Mouse (Mus musculus) 3T3-L1 (cell line): Measurements from ENCODE around the gene B3gat1.
A peak's percentile ranks its signal among the peaks of the same experiment; 100 is the strongest.

Source experiments
- DNase-seq: peaks from one replicate; pipeline ENCODE4 v3.0.0-alpha.2; 2015; ENCODE audit warnings: low read depth, low spot score

Gene B3gat1

GRCm38 (mm10) chr9:26733206-26733891 is at the start of gene B3gat1:
Gene B3gat1 (plus strand): TSS chr9:26733728.
- DNase-seq = no peak

GRCm38 (mm10) chr9:26689171-26689570 is 44.4 kb upstream of the B3gat1 start:
- DNase-seq = no peak

GRCm38 (mm10) chr9:26689956-26690698 is 43.4 kb upstream of the B3gat1 start:
- DNase-seq = no peak

- DNase-seq = no peak
Observed at GRCm38 (mm10) chr9:26692641-26693040, 40.9 kb upstream of the B3gat1 start.

- no peak for DNase-seq
Observed at GRCm38 (mm10) chr9:26694656-26695055, 38.9 kb upstream of the B3gat1 start.

- DNase-seq = no peak
Observed at GRCm38 (mm10) chr9:26695178-26695577, 38.4 kb upstream of the B3gat1 start.

- no peak for DNase-seq
Observed at GRCm38 (mm10) chr9:26698286-26698685, 35.2 kb upstream of the B3gat1 start.

- DNase-seq = no peak
Observed at GRCm38 (mm10) chr9:26700329-26700728, 33.2 kb upstream of the B3gat1 start.

- DNase-seq = no peak
Observed at GRCm38 (mm10) chr9:26718388-26718787, 15.1 kb upstream of the B3gat1 start.

- DNase-seq = no peak
Observed at GRCm38 (mm10) chr9:26721771-26722170, 11.8 kb upstream of the B3gat1 start.

GRCm38 (mm10) chr9:26725709-26726108 is 7.8 kb upstream of the B3gat1 start:
- DNase-seq = no peak

GRCm38 (mm10) chr9:26727445-26727844 is 6.1 kb upstream of the B3gat1 start:
- peak; percentile 11 for DNase-seq

- no peak for DNase-seq
Observed at GRCm38 (mm10) chr9:26728556-26728955, 5.0 kb upstream of the B3gat1 start.

GRCm38 (mm10) chr9:26733986-26734385 is 458 bp downstream of the B3gat1 start:
- no peak for DNase-seq

- DNase-seq = no peak
Observed at GRCm38 (mm10) chr9:26737116-26737515, 3.6 kb downstream of the B3gat1 start.

GRCm38 (mm10) chr9:26742817-26743216 is 9.3 kb downstream of the B3gat1 start:
- no peak for DNase-seq

GRCm38 (mm10) chr9:26747121-26747520 is 13.6 kb downstream of the B3gat1 start:
- no peak for DNase-seq

- DNase-seq = no peak
Observed at GRCm38 (mm10) chr9:26748893-26749292, 15.4 kb downstream of the B3gat1 start.

- DNase-seq = no peak
Observed at GRCm38 (mm10) chr9:26760081-26760480, 26.6 kb downstream of the B3gat1 start.

GRCm38 (mm10) chr9:26760576-26760975 is 27.0 kb downstream of the B3gat1 start:
- no peak for DNase-seq

GRCm38 (mm10) chr9:26762477-26762876 is 28.9 kb downstream of the B3gat1 start:
- DNase-seq = no peak

GRCm38 (mm10) chr9:26768181-26768580 is 34.7 kb downstream of the B3gat1 start:
- DNase-seq = no peak

GRCm38 (mm10) chr9:26775700-26776099 is 42.2 kb downstream of the B3gat1 start:
- DNase-seq = no peak
